Mouse (Mus musculus): ENCODE measurements around the gene Mbl2. TPM values are rescaled to one million over a fixed set of nuclear protein-coding genes. Genes with fewer than 3 reads are reported as not detected.
"Not testable (repeated sequence)": the region's sequence is repeated elsewhere in the genome, so short reads cannot be mapped to it uniquely, and the experiment has no call there.

Mbl2 gene
- total and polyA plus RNA-seq, 2 experiments = 415 to 1,110 TPM

DNA sequence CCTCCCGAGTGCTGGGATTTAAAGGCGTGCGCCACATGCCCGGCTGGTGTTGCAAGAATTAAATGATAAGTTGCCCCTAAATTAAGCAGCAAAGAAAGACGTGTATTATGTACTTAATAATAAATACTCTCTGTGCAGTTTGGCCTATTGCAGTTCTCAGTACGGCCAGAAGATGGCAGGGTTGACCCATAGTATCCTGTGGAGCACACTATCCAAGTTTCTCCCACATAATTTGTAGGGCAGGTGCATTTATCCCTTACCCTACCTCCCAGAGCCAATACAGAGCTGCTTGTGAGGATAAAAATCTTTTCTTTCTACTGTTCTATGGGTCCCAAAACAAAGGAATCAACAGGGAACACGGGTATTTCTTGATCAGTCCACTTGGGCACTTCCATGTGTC lies 15.4 kb upstream of the Mbl2 start:
- Histone ChIP-seq H3K36me3 (ENCODE audit: control insufficient read depth, insufficient read depth, low read length) (no peaks in the 10 kb centered on the region), H3K27me3 (ENCODE audit: control insufficient read depth, insufficient read depth, low read length) (no peaks in the 10 kb centered on the region), H3K4me1 (ENCODE audit: control insufficient read depth, insufficient read depth, low read length) (peaks cover 9% of the 10 kb centered on the region), H3K9ac (ENCODE audit: low read depth, low read length) (no peak overlapping the region), H3K27ac (replicated peaks; ENCODE audit: insufficient read depth, low read depth, low read length) (no peak overlapping the region), H3K79me2 (ENCODE audit: control insufficient read depth, insufficient read depth, low read length) (no peaks in the 10 kb centered on the region), H3K4me3 (ENCODE audit: insufficient read depth, low read depth, low read length) (no peak overlapping the region)
- DNase-seq (ENCODE audit: extremely low read depth, low read depth, low spot score) = peak; percentile 55
- no peak for TF ChIP-seq POLR2A (IDR thresholded peaks at IDR 0.05; ENCODE audit: extremely low read depth, insufficient read depth, low read length)
- peak; percentile 48; the same call in 1 of the 2 replicates for TF ChIP-seq CTCF (IDR thresholded peaks at IDR 0.05; ENCODE audit: low read depth, low read length)
- 9% methylated on average over 7 of the region's 7 CpGs for WGBS

- WGBS = 15% methylated on average over 8 of the region's 8 CpGs
- H3K4me3 ChIP-seq (ENCODE audit: insufficient read depth, low read depth, low read length) = peak overlapping the region; percentile 27; the same call in 1 of the 2 replicates
- not testable (repeated sequence) for H3K27me3 ChIP-seq (ENCODE audit: control insufficient read depth, insufficient read depth, low read length); H3K36me3 ChIP-seq (ENCODE audit: control insufficient read depth, insufficient read depth, low read length); H3K79me2 ChIP-seq (ENCODE audit: control insufficient read depth, insufficient read depth, low read length)
- H3K4me1 ChIP-seq (ENCODE audit: control insufficient read depth, insufficient read depth, low read length) = peaks cover 14% of the 10 kb centered on the region
- peak overlapping the region; percentile 13 for H3K9ac ChIP-seq (ENCODE audit: low read depth, low read length)
- DNase-seq (ENCODE audit: extremely low read depth, low read depth, low spot score) = peak; percentile 85
- H3K27ac ChIP-seq (replicated peaks; ENCODE audit: insufficient read depth, low read depth, low read length) = peak overlapping the region; percentile 51
Measured at GRCm38 (mm10) chr19:30222593-30222992, 10.1 kb upstream of the Mbl2 start.

- Histone ChIP-seq H3K79me2 (ENCODE audit: control insufficient read depth, insufficient read depth, low read length) (no peaks in the 10 kb centered on the region), H3K4me3 (ENCODE audit: insufficient read depth, low read depth, low read length) (no peak overlapping the region), H3K27ac (replicated peaks; ENCODE audit: insufficient read depth, low read depth, low read length) (peak overlapping the region; percentile 75), H3K27me3 (ENCODE audit: control insufficient read depth, insufficient read depth, low read length) (no peaks in the 10 kb centered on the region), H3K9ac (ENCODE audit: low read depth, low read length) (peak overlapping the region; percentile 31; the same call in 1 of the 2 replicates), H3K4me1 (ENCODE audit: control insufficient read depth, insufficient read depth, low read length) (peaks cover 19% of the 10 kb centered on the region), H3K36me3 (ENCODE audit: control insufficient read depth, insufficient read depth, low read length) (no peaks in the 10 kb centered on the region)
- DNase-seq (ENCODE audit: extremely low read depth, low read depth, low spot score) = peak; percentile 97
- TF ChIP-seq CTCF (IDR thresholded peaks at IDR 0.05; ENCODE audit: low read depth, low read length) (no peak), POLR2A (IDR thresholded peaks at IDR 0.05; ENCODE audit: extremely low read depth, insufficient read depth, low read length) (no peak)
- 18% methylated on average over 3 of the region's 3 CpGs for WGBS
Measured at GRCm38 (mm10) chr19:30229477-30229876, 3.3 kb upstream of the Mbl2 start.

- 36% methylated on average over 8 of the region's 8 CpGs for WGBS
- H3K4me3 ChIP-seq (ENCODE audit: insufficient read depth, low read depth, low read length) = peak overlapping the region; percentile 32
- peak overlapping the region; percentile 61 for H3K27ac ChIP-seq (replicated peaks; ENCODE audit: insufficient read depth, low read depth, low read length)
- no peaks in the 10 kb centered on the region for H3K27me3 ChIP-seq (ENCODE audit: control insufficient read depth, insufficient read depth, low read length)
- no peaks in the 10 kb centered on the region for H3K79me2 ChIP-seq (ENCODE audit: control insufficient read depth, insufficient read depth, low read length)
- H3K9ac ChIP-seq (ENCODE audit: low read depth, low read length) = peak overlapping the region; percentile 54
- H3K4me1 ChIP-seq (ENCODE audit: control insufficient read depth, insufficient read depth, low read length) = peaks cover 19% of the 10 kb centered on the region
- peak; percentile 53 for DNase-seq (ENCODE audit: extremely low read depth, low read depth, low spot score)
- H3K36me3 ChIP-seq (ENCODE audit: control insufficient read depth, insufficient read depth, low read length) = peaks cover 17% of the 10 kb centered on the region
- no peak for TF ChIP-seq POLR2A (IDR thresholded peaks at IDR 0.05; ENCODE audit: extremely low read depth, insufficient read depth, low read length)
- TF ChIP-seq CTCF (IDR thresholded peaks at IDR 0.05; ENCODE audit: low read depth, low read length) = no peak
Measured at GRCm38 (mm10) chr19:30234416-30234815, 1.7 kb downstream of the Mbl2 start.

- DNase-seq (ENCODE audit: extremely low read depth, low read depth, low spot score) = peak; percentile 76
- no peaks in the 10 kb centered on the region for H3K27me3 ChIP-seq (ENCODE audit: control insufficient read depth, insufficient read depth, low read length)
- TF ChIP-seq CTCF (IDR thresholded peaks at IDR 0.05; ENCODE audit: low read depth, low read length) (peak; percentile 76), POLR2A (IDR thresholded peaks at IDR 0.05; ENCODE audit: extremely low read depth, insufficient read depth, low read length) (no peak)
- 10% methylated on average over 11 of the region's 11 CpGs for WGBS
- H3K4me3 ChIP-seq (ENCODE audit: insufficient read depth, low read depth, low read length) = no peak overlapping the region
- no peaks in the 10 kb centered on the region for H3K36me3 ChIP-seq (ENCODE audit: control insufficient read depth, insufficient read depth, low read length)
- no peak overlapping the region for H3K27ac ChIP-seq (replicated peaks; ENCODE audit: insufficient read depth, low read depth, low read length)
- H3K4me1 ChIP-seq (ENCODE audit: control insufficient read depth, insufficient read depth, low read length) = peaks cover 3% of the 10 kb centered on the region; the same call in 1 of the 2 replicates
- H3K79me2 ChIP-seq (ENCODE audit: control insufficient read depth, insufficient read depth, low read length) = no peaks in the 10 kb centered on the region
- no peak overlapping the region for H3K9ac ChIP-seq (ENCODE audit: low read depth, low read length)
Measured at GRCm38 (mm10) chr19:30247359-30247758, 14.6 kb downstream of the Mbl2 start.

GRCm38 (mm10) chr19:30248822-30249221 lies 16.1 kb downstream of the Mbl2 start:
- no peak for TF ChIP-seq POLR2A (IDR thresholded peaks at IDR 0.05; ENCODE audit: extremely low read depth, insufficient read depth, low read length)
- TF ChIP-seq CTCF (IDR thresholded peaks at IDR 0.05; ENCODE audit: low read depth, low read length) = peak; percentile 65
- Histone ChIP-seq H3K36me3 (ENCODE audit: control insufficient read depth, insufficient read depth, low read length) (no peaks in the 10 kb centered on the region), H3K27ac (replicated peaks; ENCODE audit: insufficient read depth, low read depth, low read length) (no peak overlapping the region), H3K9ac (ENCODE audit: low read depth, low read length) (no peak overlapping the region), H3K79me2 (ENCODE audit: control insufficient read depth, insufficient read depth, low read length) (no peaks in the 10 kb centered on the region), H3K4me3 (ENCODE audit: insufficient read depth, low read depth, low read length) (no peak overlapping the region), H3K4me1 (ENCODE audit: control insufficient read depth, insufficient read depth, low read length) (peaks cover 2% of the 10 kb centered on the region; the same call in 1 of the 2 replicates), H3K27me3 (ENCODE audit: control insufficient read depth, insufficient read depth, low read length) (no peaks in the 10 kb centered on the region)
- peak; percentile 48 for DNase-seq (ENCODE audit: extremely low read depth, low read depth, low spot score)
- WGBS = 7% methylated on average over 8 of the region's 8 CpGs
